Mouse (Mus musculus): ENCODE measurements around the gene Sncg. TPM values are rescaled to one million over a fixed set of nuclear protein-coding genes. Genes with fewer than 3 reads are reported as not detected.

Sncg gene
- polyA plus RNA-seq, 1 experiment from 2014 or later = 188 TPM

DNA sequence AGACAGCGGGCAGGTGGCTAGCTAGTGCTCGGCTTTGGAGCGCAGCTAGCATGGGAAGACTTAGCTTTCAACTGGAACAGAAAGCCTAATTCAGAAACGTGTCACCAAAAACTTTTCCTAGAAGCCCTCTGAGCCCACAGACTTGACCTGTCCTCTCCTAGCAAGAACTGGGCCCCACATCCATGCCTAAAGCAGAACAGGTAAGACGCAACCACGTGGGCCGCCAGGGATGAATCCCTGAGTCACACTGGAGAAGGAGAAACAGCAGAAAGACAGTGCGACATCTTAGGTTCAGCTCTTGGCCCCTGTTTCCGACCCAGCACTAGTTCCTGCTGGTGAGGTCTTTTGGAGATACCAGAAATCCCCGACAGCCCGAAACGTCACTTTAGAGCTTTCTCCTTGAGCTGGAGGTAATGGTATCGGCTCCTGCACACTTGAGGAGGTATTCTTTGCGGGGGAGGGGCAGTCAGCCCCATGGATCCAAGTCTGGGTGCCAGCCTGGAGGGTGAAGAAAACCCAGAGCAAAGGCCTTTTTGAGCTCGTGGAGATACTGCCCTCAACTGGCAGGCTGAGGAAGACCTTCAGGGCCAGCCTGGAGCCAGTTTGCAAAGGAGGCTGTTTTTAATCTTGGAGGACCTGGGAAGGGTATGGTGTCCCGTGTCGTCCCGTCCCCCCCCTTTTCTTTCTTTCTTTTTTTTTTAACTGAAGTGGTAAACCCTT, 11.7 kb downstream of the Sncg start:
- peak overlapping the region; percentile 78 for H3K9ac ChIP-seq (ENCODE audit: low read depth, low read length)
- no peaks in the 10 kb centered on the region for H3K27me3 ChIP-seq (replicated peaks; ENCODE audit: control insufficient read depth, insufficient read depth, low read length)
- H3K9me3 ChIP-seq (ENCODE audit: control insufficient read depth, low read length) = no peaks in the 10 kb centered on the region; the same call in 1 of the 2 replicates
- H3K4me2 ChIP-seq (ENCODE audit: low read length) = peak overlapping the region; percentile 94
- no peaks in the 10 kb centered on the region for H3K36me3 ChIP-seq (ENCODE audit: control insufficient read depth, insufficient read depth, low read length)
- 29% methylated on average over 18 of the region's 18 CpGs for WGBS
- peaks cover 9% of the 10 kb centered on the region for H3K4me1 ChIP-seq (ENCODE audit: control insufficient read depth, insufficient read depth, low read depth, low read length)
- H3K4me3 ChIP-seq (ENCODE audit: low read length) = peak overlapping the region; percentile 50
- ATAC-seq = peak; percentile 74
- H3K27ac ChIP-seq (ENCODE audit: low read depth, low read length) = peak overlapping the region; percentile 70

DNA sequence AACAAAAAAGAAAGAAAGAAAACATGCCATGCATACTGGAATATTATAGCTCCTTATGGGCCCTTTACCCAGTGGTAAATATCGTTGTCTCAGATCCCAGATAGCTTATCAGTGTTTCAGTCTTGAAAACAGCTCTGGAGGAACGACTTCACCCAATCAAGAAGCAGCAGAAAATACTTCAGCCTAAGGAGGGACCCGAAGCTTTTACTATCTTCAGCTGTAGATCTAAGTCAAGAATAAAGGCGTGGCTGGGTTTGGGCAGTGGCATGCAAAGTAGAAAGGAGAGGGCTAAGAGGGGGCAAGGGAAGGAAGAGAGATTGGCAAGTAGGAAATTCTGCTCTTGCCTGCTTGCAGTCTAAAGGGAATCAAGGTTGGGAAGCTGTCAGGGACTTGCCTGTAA, 12.5 kb downstream of the Sncg start:
- WGBS = 87% methylated on average over 4 of the region's 4 CpGs
- no peak for ATAC-seq
- Histone ChIP-seq H3K9ac (ENCODE audit: low read depth, low read length) (no peak overlapping the region), H3K4me2 (ENCODE audit: low read length) (no peak overlapping the region), H3K27ac (ENCODE audit: low read depth, low read length) (no peak overlapping the region), H3K4me3 (ENCODE audit: low read length) (no peak overlapping the region), H3K4me1 (ENCODE audit: control insufficient read depth, insufficient read depth, low read depth, low read length) (peaks cover 9% of the 10 kb centered on the region), H3K27me3 (replicated peaks; ENCODE audit: control insufficient read depth, insufficient read depth, low read length) (no peaks in the 10 kb centered on the region), H3K9me3 (ENCODE audit: control insufficient read depth, low read length) (no peaks in the 10 kb centered on the region; the same call in 1 of the 2 replicates), H3K36me3 (ENCODE audit: control insufficient read depth, insufficient read depth, low read length) (no peaks in the 10 kb centered on the region)

- H3K27ac ChIP-seq (ENCODE audit: low read depth, low read length) = no peak overlapping the region
- no peaks in the 10 kb centered on the region for H3K27me3 ChIP-seq (replicated peaks; ENCODE audit: control insufficient read depth, insufficient read depth, low read length)
- no peaks in the 10 kb centered on the region for H3K36me3 ChIP-seq (ENCODE audit: control insufficient read depth, insufficient read depth, low read length)
- no peak overlapping the region for H3K9ac ChIP-seq (ENCODE audit: low read depth, low read length)
- H3K9me3 ChIP-seq (ENCODE audit: control insufficient read depth, low read length) = no peaks in the 10 kb centered on the region; the same call in 1 of the 2 replicates
- ATAC-seq = no peak
- 39% methylated on average over 6 of the region's 6 CpGs for WGBS
- no peak overlapping the region for H3K4me2 ChIP-seq (ENCODE audit: low read length)
- H3K4me1 ChIP-seq (ENCODE audit: control insufficient read depth, insufficient read depth, low read depth, low read length) = peaks cover 9% of the 10 kb centered on the region
- no peak overlapping the region for H3K4me3 ChIP-seq (ENCODE audit: low read length)
These were observed 14.3 kb downstream of the Sncg start for GRCm38 (mm10) chr14:34360251-34360650.

GRCm38 (mm10) chr14:34359676-34360244, 14.8 kb downstream of the Sncg start:
- no peaks in the 10 kb centered on the region for H3K27me3 ChIP-seq (replicated peaks; ENCODE audit: control insufficient read depth, insufficient read depth, low read length)
- H3K36me3 ChIP-seq (ENCODE audit: control insufficient read depth, insufficient read depth, low read length) = no peaks in the 10 kb centered on the region
- H3K27ac ChIP-seq (ENCODE audit: low read depth, low read length) = no peak overlapping the region
- no peak overlapping the region for H3K4me3 ChIP-seq (ENCODE audit: low read length)
- peaks cover 9% of the 10 kb centered on the region for H3K4me1 ChIP-seq (ENCODE audit: control insufficient read depth, insufficient read depth, low read depth, low read length)
- ATAC-seq = no peak
- 47% methylated on average over 5 of the region's 5 CpGs for WGBS
- H3K9ac ChIP-seq (ENCODE audit: low read depth, low read length) = no peak overlapping the region
- no peak overlapping the region for H3K4me2 ChIP-seq (ENCODE audit: low read length)
- no peaks in the 10 kb centered on the region for H3K9me3 ChIP-seq (ENCODE audit: control insufficient read depth, low read length)

DNA sequence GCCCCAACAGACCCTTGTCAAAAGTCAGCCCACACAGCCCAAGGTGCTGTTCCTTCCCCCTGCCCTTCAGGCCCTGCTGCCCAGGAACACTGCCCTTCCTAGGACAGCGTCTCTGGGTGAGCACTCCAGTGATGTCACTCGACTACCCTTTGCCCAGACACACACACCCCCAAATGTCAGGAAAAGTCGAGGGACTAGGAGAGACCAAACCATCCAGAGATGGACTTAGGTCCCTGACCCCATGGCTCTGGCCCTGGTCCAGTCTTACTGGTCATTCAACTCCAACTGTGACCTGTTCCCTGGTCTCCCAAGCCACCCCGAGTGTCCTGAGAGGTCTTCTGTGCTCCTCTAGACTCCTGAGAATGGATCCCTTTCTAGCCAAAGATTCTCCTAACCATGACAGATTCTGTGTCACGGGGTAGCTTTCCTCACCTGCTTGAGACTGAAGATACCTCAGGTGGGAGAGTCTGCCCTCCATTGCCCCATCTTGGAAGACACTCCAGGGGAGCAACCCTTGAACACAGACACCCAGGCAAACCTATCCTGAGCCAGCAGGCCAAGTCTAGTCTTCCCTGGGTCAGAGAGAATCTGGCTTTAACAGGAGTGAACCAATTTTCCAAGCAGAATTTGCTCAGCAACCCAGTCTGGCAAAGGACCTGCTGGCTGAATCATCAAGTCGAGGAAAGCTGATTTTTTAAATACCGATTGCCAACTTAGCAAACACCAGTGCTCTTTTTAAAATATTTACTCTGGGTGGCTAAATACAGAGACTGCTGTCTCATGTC, 16.7 kb downstream of the Sncg start:
- no peak overlapping the region for H3K4me3 ChIP-seq (ENCODE audit: low read length)
- no peaks in the 10 kb centered on the region for H3K36me3 ChIP-seq (ENCODE audit: control insufficient read depth, insufficient read depth, low read length)
- H3K4me1 ChIP-seq (ENCODE audit: control insufficient read depth, insufficient read depth, low read depth, low read length) = no peaks in the 10 kb centered on the region
- no peaks in the 10 kb centered on the region for H3K27me3 ChIP-seq (replicated peaks; ENCODE audit: control insufficient read depth, insufficient read depth, low read length)
- H3K4me2 ChIP-seq (ENCODE audit: low read length) = no peak overlapping the region
- H3K9ac ChIP-seq (ENCODE audit: low read depth, low read length) = no peak overlapping the region
- WGBS = 80% methylated on average over 7 of the region's 7 CpGs
- no peak overlapping the region for H3K27ac ChIP-seq (ENCODE audit: low read depth, low read length)
- ATAC-seq = no peak
- no peaks in the 10 kb centered on the region for H3K9me3 ChIP-seq (ENCODE audit: control insufficient read depth, low read length)

GRCm38 (mm10) chr14:34355301-34355700, 19.3 kb downstream of the Sncg start, which contains the start of gene Fam25c:
Gene Fam25c (minus strand): TSS chr14:34355433.
- no peak for ATAC-seq

DNA sequence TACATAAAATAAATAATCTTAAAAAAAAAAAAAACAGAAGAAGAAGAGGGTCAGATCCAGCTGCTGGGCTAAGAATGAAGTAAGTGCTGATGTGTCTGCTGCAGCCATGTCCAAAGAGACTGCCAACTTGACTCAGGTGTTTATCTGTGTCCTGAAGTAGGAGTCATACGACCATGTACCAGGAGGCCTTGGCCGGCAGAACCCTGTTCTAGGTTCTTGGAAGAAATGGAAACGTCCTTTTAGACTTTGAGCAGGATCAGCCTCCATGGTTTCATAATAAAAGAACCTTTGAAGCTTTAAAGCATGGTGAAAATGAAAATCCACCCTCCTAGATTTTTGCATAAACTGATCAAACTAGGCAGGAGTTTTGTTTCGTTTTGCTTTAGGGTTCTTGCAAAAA, 20.1 kb downstream of the Sncg start:
- Histone ChIP-seq H3K27me3 (replicated peaks; ENCODE audit: control insufficient read depth, insufficient read depth, low read length) (no peaks in the 10 kb centered on the region), H3K4me3 (ENCODE audit: low read length) (no peak overlapping the region), H3K9me3 (ENCODE audit: control insufficient read depth, low read length) (no peaks in the 10 kb centered on the region), H3K4me1 (ENCODE audit: control insufficient read depth, insufficient read depth, low read depth, low read length) (no peaks in the 10 kb centered on the region), H3K9ac (ENCODE audit: low read depth, low read length) (no peak overlapping the region), H3K4me2 (ENCODE audit: low read length) (no peak overlapping the region), H3K36me3 (ENCODE audit: control insufficient read depth, insufficient read depth, low read length) (no peaks in the 10 kb centered on the region), H3K27ac (ENCODE audit: low read depth, low read length) (no peak overlapping the region)
- 93% methylated on average over 4 of the region's 4 CpGs for WGBS
- ATAC-seq = no peak

More at GRCm38 (mm10) chr14:34355301-34355700, 19.3 kb downstream of the Sncg start, which contains the start of gene Fam25c:
- Histone ChIP-seq H3K4me2 (ENCODE audit: low read length) (no peak within 1 kb of the TSS), H3K27me3 (replicated peaks; ENCODE audit: control insufficient read depth, insufficient read depth, low read length) (no peaks in the 10 kb centered on the region), H3K4me3 (ENCODE audit: low read length) (no peak within 1 kb of the TSS), H3K27ac (ENCODE audit: low read depth, low read length) (no peak within 1 kb of the TSS), H3K36me3 (ENCODE audit: control insufficient read depth, insufficient read depth, low read length) (no peaks in the 10 kb centered on the region), H3K4me1 (ENCODE audit: control insufficient read depth, insufficient read depth, low read depth, low read length) (no peaks in the 10 kb centered on the region), H3K9ac (ENCODE audit: low read depth, low read length) (no peak within 1 kb of the TSS), H3K9me3 (ENCODE audit: control insufficient read depth, low read length) (no peaks in the 10 kb centered on the region)
- 84% methylated on average over 6 of the region's 6 CpGs for WGBS

DNA sequence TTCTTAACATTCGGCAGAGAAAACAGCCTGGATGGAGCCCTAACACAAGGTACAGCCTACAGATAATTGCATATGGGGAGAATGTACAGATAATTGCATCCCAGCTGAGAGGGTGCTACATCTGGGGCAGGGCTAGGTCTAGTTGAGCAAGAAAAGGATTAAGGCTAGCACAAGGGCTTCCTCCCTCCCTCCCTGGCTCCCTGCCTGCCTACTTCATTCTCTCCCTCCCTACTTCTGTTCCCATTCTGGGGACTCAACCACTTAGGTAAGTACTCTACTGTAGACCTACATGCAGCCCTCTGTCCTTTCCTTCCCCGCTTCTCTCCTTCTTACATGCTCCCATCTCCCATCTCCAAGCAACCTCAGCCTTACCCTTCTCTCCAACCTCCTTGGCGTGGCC, 21.3 kb downstream of the Sncg start:
- H3K4me2 ChIP-seq (ENCODE audit: low read length) = no peak overlapping the region
- ATAC-seq = no peak
- H3K27ac ChIP-seq (ENCODE audit: low read depth, low read length) = no peak overlapping the region
- no peaks in the 10 kb centered on the region for H3K36me3 ChIP-seq (ENCODE audit: control insufficient read depth, insufficient read depth, low read length)
- no peaks in the 10 kb centered on the region for H3K4me1 ChIP-seq (ENCODE audit: control insufficient read depth, insufficient read depth, low read depth, low read length)
- no peaks in the 10 kb centered on the region for H3K27me3 ChIP-seq (replicated peaks; ENCODE audit: control insufficient read depth, insufficient read depth, low read length)
- H3K4me3 ChIP-seq (ENCODE audit: low read length) = no peak overlapping the region
- 97% methylated on average over 3 of the region's 3 CpGs for WGBS
- no peaks in the 10 kb centered on the region for H3K9me3 ChIP-seq (ENCODE audit: control insufficient read depth, low read length)
- no peak overlapping the region for H3K9ac ChIP-seq (ENCODE audit: low read depth, low read length)

DNA sequence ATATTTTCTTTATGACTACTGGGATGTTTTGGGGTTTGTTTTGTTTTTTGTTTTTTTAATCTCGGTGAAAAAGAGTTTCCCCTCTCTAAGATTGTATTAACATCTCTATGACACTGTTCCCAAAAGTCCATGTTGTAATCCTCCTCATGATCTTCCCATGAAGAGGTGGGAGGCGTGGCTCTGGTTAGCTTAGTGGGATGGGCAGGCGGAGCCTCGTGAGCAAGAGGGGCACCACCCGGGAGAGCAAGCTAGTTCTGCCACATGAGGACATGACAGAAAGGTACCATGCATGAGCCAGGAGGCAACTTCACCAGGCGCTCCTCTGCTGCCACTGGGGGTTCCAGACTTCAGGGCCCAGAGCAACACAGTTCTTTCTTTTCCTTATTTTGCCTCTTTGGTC, 22.1 kb downstream of the Sncg start:
- H3K36me3 ChIP-seq (ENCODE audit: control insufficient read depth, insufficient read depth, low read length) = no peaks in the 10 kb centered on the region
- H3K9me3 ChIP-seq (ENCODE audit: control insufficient read depth, low read length) = no peaks in the 10 kb centered on the region
- H3K4me2 ChIP-seq (ENCODE audit: low read length) = no peak overlapping the region
- no peak overlapping the region for H3K4me3 ChIP-seq (ENCODE audit: low read length)
- WGBS = 72% methylated on average over 6 of the region's 6 CpGs
- H3K27me3 ChIP-seq (replicated peaks; ENCODE audit: control insufficient read depth, insufficient read depth, low read length) = no peaks in the 10 kb centered on the region
- H3K4me1 ChIP-seq (ENCODE audit: control insufficient read depth, insufficient read depth, low read depth, low read length) = no peaks in the 10 kb centered on the region
- no peak overlapping the region for H3K27ac ChIP-seq (ENCODE audit: low read depth, low read length)
- no peak overlapping the region for H3K9ac ChIP-seq (ENCODE audit: low read depth, low read length)
- no peak for ATAC-seq

Measured in hindbrain, embryonic 16.5 days (tissue).